Mouse (Mus musculus): ENCODE results near the gene Ankrd55. TPM values are rescaled to one million over a fixed set of nuclear protein-coding genes. Genes with fewer than 3 reads are reported as not detected.
A peak's percentile ranks its signal among the peaks of the same experiment; 100 is the strongest.

The Ankrd55 gene
- polyA plus RNA-seq, 1 experiment: 0.27 TPM

DNA sequence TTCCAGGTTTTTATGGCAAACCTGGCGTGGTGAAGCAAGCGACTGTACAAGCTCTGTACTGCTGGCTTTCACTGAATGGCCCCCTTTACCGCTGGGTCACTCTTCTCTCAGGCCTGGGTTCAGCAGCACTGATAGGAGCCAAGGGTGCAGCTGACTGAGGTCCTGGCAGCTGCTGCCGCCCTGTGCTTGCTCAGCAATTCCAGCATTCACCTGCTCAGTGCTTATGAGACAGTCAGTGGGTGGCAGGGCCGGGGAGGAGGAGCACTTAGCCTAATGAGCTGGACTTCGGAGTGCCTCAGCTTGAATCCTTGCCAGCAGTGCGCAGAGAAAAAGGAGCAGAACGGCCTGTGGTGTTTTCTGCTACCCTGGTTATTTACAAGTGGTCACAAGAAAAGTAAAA is 87.5 kb downstream of the Ankrd55 start:
- 25% methylated on average over 8 of the region's 8 CpGs for WGBS

DNA sequence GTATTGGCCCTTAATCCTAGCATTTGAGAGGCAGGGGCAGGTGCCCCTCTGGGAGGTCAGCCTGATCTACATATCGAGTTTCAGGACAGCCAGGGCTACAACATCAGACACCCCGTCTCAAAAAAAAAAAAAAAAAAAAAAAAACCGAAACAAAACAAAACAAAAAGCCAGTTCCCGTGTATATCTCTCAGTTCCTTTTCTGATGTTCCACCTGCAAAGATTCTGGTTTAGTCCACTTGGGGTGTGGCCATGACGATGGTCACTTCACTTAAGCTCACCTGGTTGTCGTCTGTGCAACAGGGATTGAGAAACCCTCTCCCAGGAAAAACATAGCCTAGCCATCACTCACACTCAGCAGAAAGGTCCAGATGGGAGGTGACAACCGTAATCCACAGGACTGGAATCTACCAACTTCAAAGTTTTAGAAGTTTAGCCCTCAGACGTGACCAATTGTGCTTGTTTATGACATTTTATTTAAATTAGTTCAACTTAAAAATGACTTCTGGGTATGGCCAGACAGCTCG is 90.6 kb downstream of the Ankrd55 start:
- Histone ChIP-seq H3K27me3 (ENCODE audit: control insufficient read depth, insufficient read depth, low read length) (no peaks in the 10 kb centered on the region), H3K4me3 (ENCODE audit: low read depth, low read length) (peak overlapping the region; percentile 16; the same call in 1 of the 2 replicates), H3K27ac (ENCODE audit: insufficient read depth, low read depth, low read length) (peak overlapping the region; percentile 32; the same call in 1 of the 2 replicates), H3K36me3 (ENCODE audit: control insufficient read depth, insufficient read depth, low read length) (no peaks in the 10 kb centered on the region), H3K4me1 (ENCODE audit: control insufficient read depth, insufficient read depth, insufficient read length, low read length) (peaks cover 6% of the 10 kb centered on the region; the same call in 1 of the 2 replicates)
- no peak for TF ChIP-seq POLR2A (IDR thresholded peaks at IDR 0.05; ENCODE audit: low read depth, low read length)
- TF ChIP-seq CTCF (IDR thresholded peaks at IDR 0.05; ENCODE audit: extremely low read depth, insufficient read length, insufficient replicate concordance, low read depth, low read length): no peak
- 79% methylated on average over 9 of the region's 9 CpGs for WGBS

More for the DNA sequence above, 87.5 kb downstream of the Ankrd55 start:
- TF ChIP-seq CTCF (IDR thresholded peaks at IDR 0.05; ENCODE audit: extremely low read depth, insufficient read length, insufficient replicate concordance, low read depth, low read length) (no peak), POLR2A (IDR thresholded peaks at IDR 0.05; ENCODE audit: low read depth, low read length) (no peak)
- Histone ChIP-seq H3K27ac (ENCODE audit: insufficient read depth, low read depth, low read length) (no peak overlapping the region), H3K27me3 (ENCODE audit: control insufficient read depth, insufficient read depth, low read length) (no peaks in the 10 kb centered on the region), H3K4me1 (ENCODE audit: control insufficient read depth, insufficient read depth, insufficient read length, low read length) (peaks cover 6% of the 10 kb centered on the region; the same call in 1 of the 2 replicates), H3K36me3 (ENCODE audit: control insufficient read depth, insufficient read depth, low read length) (no peaks in the 10 kb centered on the region), H3K4me3 (ENCODE audit: low read depth, low read length) (no peak overlapping the region)

DNA sequence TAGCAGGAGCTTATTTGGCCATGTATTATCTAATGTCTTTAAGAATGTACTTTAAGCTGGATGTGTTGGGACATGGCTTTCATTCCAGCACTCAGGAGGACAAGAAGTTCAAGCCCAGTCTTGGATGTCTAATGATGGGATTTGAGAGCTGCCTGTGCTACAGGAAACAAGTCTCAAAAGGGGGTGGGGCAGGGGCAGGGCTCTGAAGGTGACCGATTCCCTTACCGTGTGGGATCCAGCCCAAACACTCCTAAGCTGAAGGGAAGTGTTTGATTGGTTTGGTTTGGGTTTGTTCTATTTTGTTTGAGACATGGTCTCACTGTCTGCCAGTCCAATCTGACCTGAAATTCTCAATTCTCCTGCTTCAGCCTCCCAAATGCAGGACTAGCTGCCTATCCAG is 93.2 kb downstream of the Ankrd55 start:
- no peak overlapping the region for H3K4me3 ChIP-seq (ENCODE audit: low read depth, low read length)
- no peak for TF ChIP-seq CTCF (IDR thresholded peaks at IDR 0.05; ENCODE audit: extremely low read depth, insufficient read length, insufficient replicate concordance, low read depth, low read length)
- H3K4me1 ChIP-seq (ENCODE audit: control insufficient read depth, insufficient read depth, insufficient read length, low read length): no peaks in the 10 kb centered on the region
- H3K27me3 ChIP-seq (ENCODE audit: control insufficient read depth, insufficient read depth, low read length): no peaks in the 10 kb centered on the region
- no peak overlapping the region for H3K27ac ChIP-seq (ENCODE audit: insufficient read depth, low read depth, low read length)
- H3K36me3 ChIP-seq (ENCODE audit: control insufficient read depth, insufficient read depth, low read length): no peaks in the 10 kb centered on the region
- WGBS: 53% methylated on average over 2 of the region's 2 CpGs

DNA sequence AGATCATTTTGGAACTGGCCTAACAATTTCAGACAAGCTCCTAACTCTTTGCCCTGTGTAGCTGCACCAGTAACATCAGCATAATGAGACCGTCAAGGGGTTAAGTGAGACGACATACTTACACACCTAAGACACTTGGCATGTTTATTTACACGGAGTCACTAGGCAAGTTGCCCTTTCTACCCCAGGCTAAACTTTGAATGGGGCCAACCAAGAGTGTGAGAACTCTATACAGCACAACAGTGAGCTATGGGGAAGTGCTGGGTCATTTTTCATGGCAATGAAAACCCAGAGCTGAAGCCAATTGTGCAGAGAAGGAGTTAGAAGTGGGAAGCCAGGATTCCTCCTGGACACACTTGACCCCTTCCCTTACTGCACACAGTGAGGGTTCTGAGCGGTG is 94.2 kb downstream of the Ankrd55 start:
- Histone ChIP-seq H3K27ac (ENCODE audit: insufficient read depth, low read depth, low read length) (no peak overlapping the region), H3K4me3 (ENCODE audit: low read depth, low read length) (no peak overlapping the region), H3K4me1 (ENCODE audit: control insufficient read depth, insufficient read depth, insufficient read length, low read length) (no peaks in the 10 kb centered on the region), H3K36me3 (ENCODE audit: control insufficient read depth, insufficient read depth, low read length) (no peaks in the 10 kb centered on the region), H3K27me3 (ENCODE audit: control insufficient read depth, insufficient read depth, low read length) (no peaks in the 10 kb centered on the region)
- whole genome bisulfite sequencing: 42% methylated on average over 4 of the region's 4 CpGs
- TF ChIP-seq CTCF (IDR thresholded peaks at IDR 0.05; ENCODE audit: extremely low read depth, insufficient read length, insufficient replicate concordance, low read depth, low read length) (no peak), POLR2A (IDR thresholded peaks at IDR 0.05; ENCODE audit: low read depth, low read length) (no peak)

GRCm38 (mm10) chr13:112382956-112383355 is 94.7 kb downstream of the Ankrd55 start:
- no peak for TF ChIP-seq CTCF (IDR thresholded peaks at IDR 0.05; ENCODE audit: extremely low read depth, insufficient read length, insufficient replicate concordance, low read depth, low read length)
- TF ChIP-seq POLR2A (IDR thresholded peaks at IDR 0.05; ENCODE audit: low read depth, low read length): no peak
- WGBS: 73% methylated on average over 3 of the region's 3 CpGs
- Histone ChIP-seq H3K36me3 (ENCODE audit: control insufficient read depth, insufficient read depth, low read length) (no peaks in the 10 kb centered on the region), H3K27ac (ENCODE audit: insufficient read depth, low read depth, low read length) (no peak overlapping the region), H3K4me3 (ENCODE audit: low read depth, low read length) (no peak overlapping the region), H3K4me1 (ENCODE audit: control insufficient read depth, insufficient read depth, insufficient read length, low read length) (no peaks in the 10 kb centered on the region), H3K27me3 (ENCODE audit: control insufficient read depth, insufficient read depth, low read length) (no peaks in the 10 kb centered on the region)

DNA sequence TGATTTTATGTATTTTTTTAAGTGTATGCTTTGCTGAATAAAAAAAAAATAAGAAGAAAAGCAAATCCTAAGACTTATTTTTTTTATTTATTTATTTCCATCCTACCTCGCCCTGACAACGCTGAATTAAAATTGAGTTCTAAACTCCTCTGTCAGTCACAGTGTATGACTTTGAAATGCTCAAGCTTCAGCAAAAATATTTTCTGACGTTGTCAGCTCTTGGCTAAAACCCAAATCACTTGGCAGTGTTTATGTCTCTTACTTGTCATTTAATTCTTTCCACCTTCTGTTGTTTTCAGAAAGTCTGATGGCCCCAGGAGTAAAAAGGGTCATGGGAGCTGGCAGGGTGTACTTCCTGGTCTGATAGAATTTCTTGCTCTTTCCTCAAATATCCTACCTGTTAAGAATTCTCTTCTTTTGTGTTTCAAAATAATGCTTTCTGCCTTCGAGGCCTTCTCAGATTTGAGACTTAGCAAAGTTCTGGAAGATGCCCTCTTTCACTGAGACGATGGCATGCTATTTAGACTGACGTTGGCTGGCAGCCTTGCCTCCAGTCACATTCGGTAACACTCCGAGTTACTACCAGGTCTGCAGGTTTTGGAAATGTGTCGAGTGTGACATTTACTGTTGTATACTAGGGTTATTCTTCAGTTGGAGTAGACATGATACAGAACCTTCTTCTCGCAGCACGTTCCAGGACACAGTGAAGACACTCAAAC is 95.8 kb downstream of the Ankrd55 start:
- H3K27ac ChIP-seq (ENCODE audit: insufficient read depth, low read depth, low read length): no peak overlapping the region
- H3K4me3 ChIP-seq (ENCODE audit: low read depth, low read length): no peak overlapping the region
- TF ChIP-seq CTCF (IDR thresholded peaks at IDR 0.05; ENCODE audit: extremely low read depth, insufficient read length, insufficient replicate concordance, low read depth, low read length) (no peak), POLR2A (IDR thresholded peaks at IDR 0.05; ENCODE audit: low read depth, low read length) (no peak)
- no peaks in the 10 kb centered on the region for H3K27me3 ChIP-seq (ENCODE audit: control insufficient read depth, insufficient read depth, low read length)
- 77% methylated on average over 11 of the region's 11 CpGs for WGBS
- H3K36me3 ChIP-seq (ENCODE audit: control insufficient read depth, insufficient read depth, low read length): no peaks in the 10 kb centered on the region
- H3K4me1 ChIP-seq (ENCODE audit: control insufficient read depth, insufficient read depth, insufficient read length, low read length): no peaks in the 10 kb centered on the region

DNA sequence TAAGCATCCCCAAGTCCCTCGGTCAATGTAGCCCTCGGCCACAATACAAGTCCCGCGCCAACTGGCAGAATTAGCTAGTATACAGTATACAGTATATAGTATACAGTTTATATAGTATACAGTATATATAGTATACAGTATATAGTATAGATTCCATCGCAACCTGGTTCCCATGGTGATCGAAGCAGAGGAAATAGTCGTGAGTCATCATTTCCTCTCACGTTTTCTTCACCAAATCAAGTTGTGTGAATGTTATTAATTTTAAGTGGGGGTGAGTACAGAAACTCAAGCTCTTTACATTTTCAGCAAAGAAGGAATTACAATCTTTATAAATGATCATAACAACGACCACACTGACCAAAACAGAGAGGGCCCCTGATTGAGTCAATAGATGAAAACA is 96.8 kb downstream of the Ankrd55 start:
- Histone ChIP-seq H3K4me3 (ENCODE audit: low read depth, low read length) (no peak overlapping the region), H3K36me3 (ENCODE audit: control insufficient read depth, insufficient read depth, low read length) (no peaks in the 10 kb centered on the region), H3K27me3 (ENCODE audit: control insufficient read depth, insufficient read depth, low read length) (no peaks in the 10 kb centered on the region), H3K4me1 (ENCODE audit: control insufficient read depth, insufficient read depth, insufficient read length, low read length) (no peaks in the 10 kb centered on the region), H3K27ac (ENCODE audit: insufficient read depth, low read depth, low read length) (no peak overlapping the region)
- TF ChIP-seq POLR2A (IDR thresholded peaks at IDR 0.05; ENCODE audit: low read depth, low read length) (no peak), CTCF (IDR thresholded peaks at IDR 0.05; ENCODE audit: extremely low read depth, insufficient read length, insufficient replicate concordance, low read depth, low read length) (no peak)
- WGBS: 81% methylated on average over 9 of the region's 9 CpGs
